Mouse (Mus musculus): ENCODE results near the gene Anapc5. TPM values are rescaled to one million over a fixed set of nuclear protein-coding genes. Genes with fewer than 3 reads are reported as not detected.

Gene Anapc5
- total RNA-seq, 4 experiments from 2014 or later, result 201 to 221 (median 205) TPM

GRCm38 (mm10) chr5:122769101-122769568, 52.0 kb downstream of the Anapc5 start:
- no peak for DNase-seq (ENCODE audit: low spot score in 2 of 2)

- DNase-seq (ENCODE audit: low spot score in 2 of 2), result no peak
Measured at GRCm38 (mm10) chr5:122767283-122767682, 53.9 kb downstream of the Anapc5 start.

GRCm38 (mm10) chr5:122764032-122764464, 57.1 kb downstream of the Anapc5 start:
- DNase-seq (ENCODE audit: low spot score in 2 of 2), result no peak

GRCm38 (mm10) chr5:122763271-122764031, 57.7 kb downstream of the Anapc5 start:
- no peak for DNase-seq (ENCODE audit: low spot score in 2 of 2)

- no peak for DNase-seq (ENCODE audit: low spot score in 2 of 2)
Measured at GRCm38 (mm10) chr5:122756680-122757079, 64.5 kb downstream of the Anapc5 start.

GRCm38 (mm10) chr5:122756144-122756543, 65.0 kb downstream of the Anapc5 start:
- DNase-seq (ENCODE audit: low spot score in 2 of 2), result no peak

- DNase-seq (ENCODE audit: low spot score in 2 of 2), result no peak
Measured at GRCm38 (mm10) chr5:122755620-122756019, 65.5 kb downstream of the Anapc5 start.

- no peak for DNase-seq (ENCODE audit: low spot score in 2 of 2)
Measured at GRCm38 (mm10) chr5:122754477-122754876, 66.7 kb downstream of the Anapc5 start.

- no peak for DNase-seq (ENCODE audit: low spot score in 2 of 2)
Measured at GRCm38 (mm10) chr5:122747950-122748349, 73.2 kb downstream of the Anapc5 start.

GRCm38 (mm10) chr5:122743880-122744422, 77.2 kb downstream of the Anapc5 start:
- no peak for DNase-seq (ENCODE audit: low spot score in 2 of 2)

Other genes with a start within 250 kb of the Anapc5 start
- 10 to 100 TPM; 52.6 to 67.4 (median 57.2) TPM for gene Ift81, start 206.8 kb downstream of the Anapc5 start, total RNA-seq (2022)
- gene P2rx7, start 177.4 kb downstream of the Anapc5 start, total RNA-seq (2022), result 10 to 100 TPM in 1 of 4 experiments, 1 to 10 TPM in 3; 7.7 to 16.4 (median 8.6) TPM
- gene P2rx4, start 113.8 kb downstream of the Anapc5 start, total RNA-seq (2022), result 10 to 100 TPM; 18.1 to 24.5 (median 23.6) TPM
- 100 to 1,000 TPM; 193 to 209 (median 196) TPM for gene Camkk2, start 41.9 kb downstream of the Anapc5 start, total RNA-seq (2022)
- gene Rnf34, start 28.7 kb upstream of the Anapc5 start, total RNA-seq (2022), result 10 to 100 TPM; 52.6 to 75.9 (median 58.6) TPM
- gene Kdm2b, start 168.5 kb upstream of the Anapc5 start, total RNA-seq (2022), result 10 to 100 TPM; 22.9 to 27.1 (median 24.6) TPM
- gene Orai1, start 193.7 kb upstream of the Anapc5 start, total RNA-seq (2022), result 10 to 100 TPM in 2 of 4 experiments, 1 to 10 TPM in 2; 6.1 to 11.8 (median 9.2) TPM
- gene Morn3, start 225.7 kb upstream of the Anapc5 start, total RNA-seq (2022), result not detected
- 10 to 100 TPM; 13.8 to 16.4 (median 16.0) TPM for gene Tmem120b, start 247.1 kb upstream of the Anapc5 start, total RNA-seq (2022)

Measured in left cerebral cortex, adult 8-10 months (tissue).